Mouse (Mus musculus): ENCODE results near the gene Gm10428. TPM values are rescaled to one million over a fixed set of nuclear protein-coding genes. Genes with fewer than 3 reads are reported as not detected.

Gm10428 gene
- not detected in 2 replicates for polyA plus RNA-seq (2012; rRNA removed)

- no peaks in the 10 kb centered on the region for H3K4me1 ChIP-seq (ENCODE audit: control insufficient read depth, insufficient read depth, low read length)
- no peak for TF ChIP-seq POLR2A (IDR thresholded peaks at IDR 0.05; ENCODE audit: borderline replicate concordance, extremely low read depth, low read depth, low read length)
- no peak for TF ChIP-seq CTCF (IDR thresholded peaks at IDR 0.05; ENCODE audit: insufficient read depth, low read length)
- DNase-seq: no peak
- WGBS: 89% methylated on average over 8 of the region's 8 CpGs
- H3K4me3 ChIP-seq (replicated peaks; ENCODE audit: extremely low read depth, low read depth, low read length): no peak within 1 kb of the TSS
These were observed at the start of gene Gm10428 for GRCm38 (mm10) chr11:62752780-62753179. TSS of gene Gm10428 (plus strand) at chr11:62753100.

- Histone ChIP-seq H3K4me1 (ENCODE audit: control insufficient read depth, insufficient read depth, low read length) (no peaks in the 10 kb centered on the region), H3K4me3 (replicated peaks; ENCODE audit: extremely low read depth, low read depth, low read length) (no peak overlapping the region)
- DNase-seq: no peak
- no peak for TF ChIP-seq POLR2A (IDR thresholded peaks at IDR 0.05; ENCODE audit: borderline replicate concordance, extremely low read depth, low read depth, low read length)
- TF ChIP-seq CTCF (IDR thresholded peaks at IDR 0.05; ENCODE audit: insufficient read depth, low read length): no peak
- WGBS: 86% methylated on average over 2 of the region's 2 CpGs
These were observed 46.8 kb upstream of the Gm10428 start for GRCm38 (mm10) chr11:62706141-62706540.

GRCm38 (mm10) chr11:62708252-62708651, 44.6 kb upstream of the Gm10428 start:
- 81% methylated on average over 7 of the region's 7 CpGs for WGBS
- Histone ChIP-seq H3K4me1 (ENCODE audit: control insufficient read depth, insufficient read depth, low read length) (no peaks in the 10 kb centered on the region), H3K4me3 (replicated peaks; ENCODE audit: extremely low read depth, low read depth, low read length) (no peak overlapping the region)
- no peak for TF ChIP-seq POLR2A (IDR thresholded peaks at IDR 0.05; ENCODE audit: borderline replicate concordance, extremely low read depth, low read depth, low read length)
- TF ChIP-seq CTCF (IDR thresholded peaks at IDR 0.05; ENCODE audit: insufficient read depth, low read length): no peak
- DNase-seq: no peak

GRCm38 (mm10) chr11:62710657-62711056, 42.2 kb upstream of the Gm10428 start:
- no peak for DNase-seq
- Histone ChIP-seq H3K4me3 (replicated peaks; ENCODE audit: extremely low read depth, low read depth, low read length) (no peak overlapping the region), H3K4me1 (ENCODE audit: control insufficient read depth, insufficient read depth, low read length) (no peaks in the 10 kb centered on the region)
- WGBS: 74% methylated on average over 5 of the region's 5 CpGs
- TF ChIP-seq POLR2A (IDR thresholded peaks at IDR 0.05; ENCODE audit: borderline replicate concordance, extremely low read depth, low read depth, low read length) (no peak), CTCF (IDR thresholded peaks at IDR 0.05; ENCODE audit: insufficient read depth, low read length) (no peak)

- TF ChIP-seq CTCF (IDR thresholded peaks at IDR 0.05; ENCODE audit: insufficient read depth, low read length) (no peak), POLR2A (IDR thresholded peaks at IDR 0.05; ENCODE audit: borderline replicate concordance, extremely low read depth, low read depth, low read length) (no peak)
- 87% methylated on average over 8 of the region's 8 CpGs for WGBS
- Histone ChIP-seq H3K4me3 (replicated peaks; ENCODE audit: extremely low read depth, low read depth, low read length) (no peak overlapping the region), H3K4me1 (ENCODE audit: control insufficient read depth, insufficient read depth, low read length) (peaks cover 3% of the 10 kb centered on the region; the same call in 1 of the 2 replicates)
- no peak for DNase-seq
These were observed 24.6 kb upstream of the Gm10428 start for GRCm38 (mm10) chr11:62728276-62728675.

GRCm38 (mm10) chr11:62731311-62732021, 21.4 kb upstream of the Gm10428 start, which contains the start of gene Zfp287:
TSS of gene Zfp287 (minus strand) at chr11:62731905.
- H3K4me3 ChIP-seq (replicated peaks; ENCODE audit: extremely low read depth, low read depth, low read length): peak within 1 kb of the TSS; percentile 81
- H3K4me1 ChIP-seq (ENCODE audit: control insufficient read depth, insufficient read depth, low read length): peaks cover 3% of the 10 kb centered on the region; the same call in 1 of the 2 replicates
- WGBS: under 1% methylated on average over 48 of the region's 48 CpGs
- TF ChIP-seq POLR2A (IDR thresholded peaks at IDR 0.05; ENCODE audit: borderline replicate concordance, extremely low read depth, low read depth, low read length) (no peak), CTCF (IDR thresholded peaks at IDR 0.05; ENCODE audit: insufficient read depth, low read length) (no peak)
- peak; percentile 77 for DNase-seq

- peaks cover 3% of the 10 kb centered on the region; the same call in 1 of the 2 replicates for H3K4me1 ChIP-seq (ENCODE audit: control insufficient read depth, insufficient read depth, low read length)
- WGBS: 18% methylated on average over 5 of the region's 5 CpGs
- peak overlapping the region; percentile 18 for H3K4me3 ChIP-seq (replicated peaks; ENCODE audit: extremely low read depth, low read depth, low read length)
- TF ChIP-seq POLR2A (IDR thresholded peaks at IDR 0.05; ENCODE audit: borderline replicate concordance, extremely low read depth, low read depth, low read length): no peak
- no peak for TF ChIP-seq CTCF (IDR thresholded peaks at IDR 0.05; ENCODE audit: insufficient read depth, low read length)
- DNase-seq: no peak
These were observed 20.9 kb upstream of the Gm10428 start for GRCm38 (mm10) chr11:62732022-62732387.

GRCm38 (mm10) chr11:62732665-62733064, 20.2 kb upstream of the Gm10428 start:
- H3K4me1 ChIP-seq (ENCODE audit: control insufficient read depth, insufficient read depth, low read length): peaks cover 3% of the 10 kb centered on the region; the same call in 1 of the 2 replicates
- 67% methylated on average over 3 of the region's 3 CpGs for WGBS
- DNase-seq: no peak
- H3K4me3 ChIP-seq (replicated peaks; ENCODE audit: extremely low read depth, low read depth, low read length): no peak overlapping the region
- TF ChIP-seq CTCF (IDR thresholded peaks at IDR 0.05; ENCODE audit: insufficient read depth, low read length) (no peak), POLR2A (IDR thresholded peaks at IDR 0.05; ENCODE audit: borderline replicate concordance, extremely low read depth, low read depth, low read length) (no peak)

- TF ChIP-seq CTCF (IDR thresholded peaks at IDR 0.05; ENCODE audit: insufficient read depth, low read length) (no peak), POLR2A (IDR thresholded peaks at IDR 0.05; ENCODE audit: borderline replicate concordance, extremely low read depth, low read depth, low read length) (no peak)
- no peak for DNase-seq
- Histone ChIP-seq H3K4me1 (ENCODE audit: control insufficient read depth, insufficient read depth, low read length) (peaks cover 3% of the 10 kb centered on the region), H3K4me3 (replicated peaks; ENCODE audit: extremely low read depth, low read depth, low read length) (no peak overlapping the region)
- 77% methylated on average over 2 of the region's 2 CpGs for WGBS
These were observed 11.7 kb upstream of the Gm10428 start for GRCm38 (mm10) chr11:62741186-62741585.
